Mouse (Mus musculus): Measurements from ENCODE around the gene Olfr322. TPM values are rescaled to one million over a fixed set of nuclear protein-coding genes. Genes with fewer than 3 reads are reported as not detected.
"Not testable (repeated sequence)": the region's sequence is repeated elsewhere in the genome, so short reads cannot be mapped to it uniquely, and the experiment has no call there.

The Olfr322 gene
- polyA plus RNA-seq, 1 experiment from 2014 or later, result not detected

DNA sequence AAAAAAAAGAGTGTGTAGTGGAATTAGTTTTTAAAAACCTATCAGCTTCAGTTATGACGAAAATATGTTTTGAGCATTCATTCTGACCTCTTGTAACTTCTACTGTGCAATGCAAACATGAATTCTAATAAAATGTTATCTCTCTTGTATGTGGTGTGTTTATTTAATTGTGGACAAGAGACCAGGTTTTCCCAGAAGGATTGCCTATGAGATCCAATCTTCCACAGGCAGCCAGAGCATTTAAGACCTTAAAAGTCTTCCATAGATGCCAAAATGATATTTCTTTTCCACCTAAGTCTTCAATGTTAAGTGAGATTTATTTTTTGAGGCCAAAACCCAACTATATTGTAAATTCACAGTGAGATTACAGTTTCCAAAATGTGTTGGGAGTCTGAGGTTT lies 22.2 kb downstream of the Olfr322 start, which contains the start of gene Olfr320:
TSS of gene Olfr320 (plus strand) at position 301 of the 400 bp plus-strand sequence.
- no peaks in the 10 kb centered on the region for H3K9me3 ChIP-seq (ENCODE audit: control insufficient read depth, low read length)
- ATAC-seq (ENCODE audit: low read depth), result no peak
- H3K9ac ChIP-seq (ENCODE audit: low read length), result no peak within 1 kb of the TSS
- no peaks in the 10 kb centered on the region for H3K27me3 ChIP-seq (ENCODE audit: control insufficient read depth, insufficient read depth, low read depth, low read length)
- no peaks in the 10 kb centered on the region for H3K36me3 ChIP-seq (ENCODE audit: control insufficient read depth, insufficient read depth, low read length)
- no peaks in the 10 kb centered on the region for H3K4me1 ChIP-seq (replicated peaks; ENCODE audit: control insufficient read depth, insufficient read depth, low read length)
- H3K4me2 ChIP-seq (ENCODE audit: low read depth, low read length), result no peak within 1 kb of the TSS
- H3K4me3 ChIP-seq (ENCODE audit: low read length), result no peak within 1 kb of the TSS
- H3K27ac ChIP-seq (ENCODE audit: low read length), result no peak within 1 kb of the TSS
- WGBS, result 76% methylated on average over 1 of the region's 1 CpGs

GRCm38 (mm10) chr11:58698862-58699261 lies 40.3 kb downstream of the Olfr322 start, which contains the start of gene Olfr319:
TSS of gene Olfr319 (plus strand) at chr11:58699162.
- no peak within 1 kb of the TSS for H3K4me3 ChIP-seq (ENCODE audit: low read length)
- H3K36me3 ChIP-seq (ENCODE audit: control insufficient read depth, insufficient read depth, low read length), result no peaks in the 10 kb centered on the region
- H3K27ac ChIP-seq (ENCODE audit: low read length), result no peak within 1 kb of the TSS
- no peak within 1 kb of the TSS for H3K4me2 ChIP-seq (ENCODE audit: low read depth, low read length)
- H3K27me3 ChIP-seq (ENCODE audit: control insufficient read depth, insufficient read depth, low read depth, low read length), result no peaks in the 10 kb centered on the region
- H3K9me3 ChIP-seq (ENCODE audit: control insufficient read depth, low read length), result peaks cover 3% of the 10 kb centered on the region; the same call in 1 of the 2 replicates
- no peak for ATAC-seq (ENCODE audit: low read depth)
- H3K9ac ChIP-seq (ENCODE audit: low read length), result no peak within 1 kb of the TSS
- H3K4me1 ChIP-seq (replicated peaks; ENCODE audit: control insufficient read depth, insufficient read depth, low read length), result no peaks in the 10 kb centered on the region
- 84% methylated on average over 3 of the region's 3 CpGs for WGBS

DNA sequence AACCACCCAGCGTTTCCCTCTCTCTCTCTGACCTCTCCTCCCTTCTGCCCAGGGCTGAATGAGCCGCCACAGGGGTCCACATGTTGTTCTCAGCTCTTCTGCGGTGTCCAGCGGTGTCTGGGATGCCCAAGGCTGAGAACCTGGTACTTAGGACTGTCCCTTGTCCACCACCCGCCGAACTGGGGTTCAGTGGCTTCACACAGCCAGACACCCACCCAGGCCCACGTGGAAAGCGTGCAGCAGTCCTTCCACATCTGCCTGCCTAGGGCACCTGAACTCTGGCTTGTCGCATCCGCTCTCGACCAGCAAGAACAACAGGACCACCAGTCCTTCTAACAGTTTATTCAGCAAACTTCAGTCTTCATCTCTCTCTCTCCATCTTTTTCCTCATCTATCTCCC lies 50.5 kb downstream of the Olfr322 start:
- no peak for ATAC-seq (ENCODE audit: low read depth)
- no peak overlapping the region for H3K4me3 ChIP-seq (ENCODE audit: low read length)
- H3K9ac ChIP-seq (ENCODE audit: low read length), result no peak overlapping the region
- H3K4me2 ChIP-seq (ENCODE audit: low read depth, low read length), result no peak overlapping the region
- no peaks in the 10 kb centered on the region for H3K9me3 ChIP-seq (ENCODE audit: control insufficient read depth, low read length)
- no peaks in the 10 kb centered on the region for H3K4me1 ChIP-seq (replicated peaks; ENCODE audit: control insufficient read depth, insufficient read depth, low read length)
- H3K27me3 ChIP-seq (ENCODE audit: control insufficient read depth, insufficient read depth, low read depth, low read length), result no peaks in the 10 kb centered on the region
- no peaks in the 10 kb centered on the region for H3K36me3 ChIP-seq (ENCODE audit: control insufficient read depth, insufficient read depth, low read length)
- 66% methylated on average over 11 of the region's 11 CpGs for WGBS
- H3K27ac ChIP-seq (ENCODE audit: low read length), result no peak overlapping the region

DNA sequence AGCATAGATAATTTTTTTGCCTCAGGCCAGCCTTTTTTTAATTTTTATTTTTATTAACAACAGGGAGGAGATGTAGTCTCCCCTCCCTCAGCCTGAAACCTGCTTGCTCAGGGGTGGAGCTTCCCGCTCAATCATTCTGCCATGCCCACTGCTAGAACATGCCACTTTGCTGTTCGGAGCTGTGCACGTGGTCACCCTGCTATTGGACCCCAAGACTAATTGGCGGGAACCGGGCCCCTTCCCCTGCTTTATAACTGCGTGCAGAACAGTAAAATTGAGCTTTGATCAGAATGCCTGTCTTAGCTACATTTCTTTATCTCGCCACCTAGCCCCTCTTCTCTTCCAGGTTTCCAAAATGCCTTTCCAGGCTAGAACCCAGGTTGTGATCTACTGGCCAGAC lies 59.1 kb downstream of the Olfr322 start:
- H3K27ac ChIP-seq (ENCODE audit: low read length); H3K27me3 ChIP-seq (ENCODE audit: control insufficient read depth, insufficient read depth, low read depth, low read length); H3K4me3 ChIP-seq (ENCODE audit: low read length); H3K36me3 ChIP-seq (ENCODE audit: control insufficient read depth, insufficient read depth, low read length); H3K4me2 ChIP-seq (ENCODE audit: low read depth, low read length); H3K4me1 ChIP-seq (replicated peaks; ENCODE audit: control insufficient read depth, insufficient read depth, low read length); ATAC-seq (ENCODE audit: low read depth); H3K9ac ChIP-seq (ENCODE audit: low read length); H3K9me3 ChIP-seq (ENCODE audit: control insufficient read depth, low read length): not testable (repeated sequence)
- WGBS, result 90% methylated on average over 6 of the region's 7 CpGs

Other genes with a start within 250 kb of the Olfr322 start
- gene 1810065E05Rik, start 237.7 kb upstream of the Olfr322 start, polyA plus RNA-seq (2015; fragmentation: Nextera tagmentation; extraction: Ambion mirVana), result not detected in 2 replicates
- not detected in 2 replicates for gene Gm12253, start 226.2 kb upstream of the Olfr322 start, polyA plus RNA-seq (2015; fragmentation: Nextera tagmentation; extraction: Ambion mirVana)
- not detected in 2 replicates for gene Lypd9, start 205.9 kb upstream of the Olfr322 start, polyA plus RNA-seq (2015; fragmentation: Nextera tagmentation; extraction: Ambion mirVana)
- not detected in 2 replicates for gene Olfr30, start 196.5 kb upstream of the Olfr322 start, polyA plus RNA-seq (2015; fragmentation: Nextera tagmentation; extraction: Ambion mirVana)
- 0.14 and 0.19 TPM in 2 replicates for gene Olfr332, start 166.2 kb upstream of the Olfr322 start, polyA plus RNA-seq (2015; fragmentation: Nextera tagmentation; extraction: Ambion mirVana)
- gene Olfr331, start 156.2 kb upstream of the Olfr322 start, polyA plus RNA-seq (2015; fragmentation: Nextera tagmentation; extraction: Ambion mirVana), result not detected in 2 replicates
- not detected in 2 replicates for gene Olfr330, start 123.9 kb upstream of the Olfr322 start, polyA plus RNA-seq (2015; fragmentation: Nextera tagmentation; extraction: Ambion mirVana)
- gene Olfr329-ps, start 112.4 kb upstream of the Olfr322 start, polyA plus RNA-seq (2015; fragmentation: Nextera tagmentation; extraction: Ambion mirVana), result not detected in 2 replicates
- 0.05 TPM in 1 of 2 replicates, not detected in the other for gene Olfr328, start 103.1 kb upstream of the Olfr322 start, polyA plus RNA-seq (2015; fragmentation: Nextera tagmentation; extraction: Ambion mirVana)
- gene Olfr224, start 88.2 kb upstream of the Olfr322 start, polyA plus RNA-seq (2015; fragmentation: Nextera tagmentation; extraction: Ambion mirVana), result not detected in 2 replicates
- gene Olfr325, start 81.1 kb upstream of the Olfr322 start, polyA plus RNA-seq (2015; fragmentation: Nextera tagmentation; extraction: Ambion mirVana), result not detected in 2 replicates
- gene Olfr324, start 63.7 kb upstream of the Olfr322 start, polyA plus RNA-seq (2015; fragmentation: Nextera tagmentation; extraction: Ambion mirVana), result not detected in 2 replicates
- gene 2210407C18Rik, start 42.7 kb upstream of the Olfr322 start, polyA plus RNA-seq (2015; fragmentation: Nextera tagmentation; extraction: Ambion mirVana), result not detected in 2 replicates
- gene Olfr323, start 28.3 kb upstream of the Olfr322 start, polyA plus RNA-seq (2015; fragmentation: Nextera tagmentation; extraction: Ambion mirVana), result not detected in 2 replicates
- gene Trim58, start 18.3 kb upstream of the Olfr322 start, polyA plus RNA-seq (2015; fragmentation: Nextera tagmentation; extraction: Ambion mirVana), result 0.09 and 0.19 TPM in 2 replicates
- not detected in 2 replicates for gene Olfr320, start 22.3 kb downstream of the Olfr322 start, polyA plus RNA-seq (2015; fragmentation: Nextera tagmentation; extraction: Ambion mirVana)
- gene Olfr319, start 40.4 kb downstream of the Olfr322 start, polyA plus RNA-seq (2015; fragmentation: Nextera tagmentation; extraction: Ambion mirVana), result not detected in 2 replicates
- gene Olfr318, start 65.2 kb downstream of the Olfr322 start, polyA plus RNA-seq (2015; fragmentation: Nextera tagmentation; extraction: Ambion mirVana), result not detected in 2 replicates
- not detected in 2 replicates for gene Olfr317, start 80.4 kb downstream of the Olfr322 start, polyA plus RNA-seq (2015; fragmentation: Nextera tagmentation; extraction: Ambion mirVana)
- gene Olfr316, start 94.0 kb downstream of the Olfr322 start, polyA plus RNA-seq (2015; fragmentation: Nextera tagmentation; extraction: Ambion mirVana), result not detected in 2 replicates
- not detected in 2 replicates for gene Olfr315, start 114.4 kb downstream of the Olfr322 start, polyA plus RNA-seq (2015; fragmentation: Nextera tagmentation; extraction: Ambion mirVana)
- gene Olfr314, start 124.2 kb downstream of the Olfr322 start, polyA plus RNA-seq (2015; fragmentation: Nextera tagmentation; extraction: Ambion mirVana), result not detected in 2 replicates
- gene Fam183b, start 143.2 kb downstream of the Olfr322 start, polyA plus RNA-seq (2015; fragmentation: Nextera tagmentation; extraction: Ambion mirVana), result 11.9 and 15.8 TPM in 2 replicates
- gene Olfr313, start 156.2 kb downstream of the Olfr322 start, polyA plus RNA-seq (2015; fragmentation: Nextera tagmentation; extraction: Ambion mirVana), result not detected in 2 replicates
- 0.08 TPM in 1 of 2 replicates, not detected in the other for gene Olfr312, start 170.5 kb downstream of the Olfr322 start, polyA plus RNA-seq (2015; fragmentation: Nextera tagmentation; extraction: Ambion mirVana)
- gene Olfr311, start 180.5 kb downstream of the Olfr322 start, polyA plus RNA-seq (2015; fragmentation: Nextera tagmentation; extraction: Ambion mirVana), result not detected in 2 replicates
- gene Gm12258, start 188.4 kb downstream of the Olfr322 start, polyA plus RNA-seq (2015; fragmentation: Nextera tagmentation; extraction: Ambion mirVana), result 8.0 and 9.0 TPM in 2 replicates
- 6.9 and 7.1 TPM in 2 replicates for gene 2810021J22Rik, start 208.4 kb downstream of the Olfr322 start, polyA plus RNA-seq (2015; fragmentation: Nextera tagmentation; extraction: Ambion mirVana)
- 4.7 and 6.2 TPM in 2 replicates for gene Zfp39, start 245.4 kb downstream of the Olfr322 start, polyA plus RNA-seq (2015; fragmentation: Nextera tagmentation; extraction: Ambion mirVana)